Mouse (Mus musculus): Measurements from ENCODE around the gene Lrrc56.

DNA sequence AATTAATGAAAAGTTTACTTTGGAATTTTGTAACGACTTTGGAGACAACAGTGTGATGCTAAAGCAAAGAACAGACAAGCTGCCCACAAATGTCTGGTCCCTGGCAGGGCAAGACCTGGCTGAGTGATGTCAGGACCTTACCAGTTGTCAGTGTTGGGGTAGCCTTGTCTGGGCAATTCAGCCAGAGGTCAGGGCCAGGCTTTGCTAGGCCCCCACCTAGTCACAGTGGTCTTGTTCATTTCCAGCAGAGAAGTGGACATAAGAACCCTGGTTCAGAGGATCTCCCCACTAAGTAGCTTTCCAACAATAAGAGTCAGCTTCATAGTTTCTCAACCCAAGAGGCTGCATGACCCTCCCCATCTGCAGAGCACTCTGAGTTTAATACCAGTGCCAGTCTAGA, 26.4 kb downstream of the Lrrc56 start:
- TF ChIP-seq POLR2A (IDR thresholded peaks at IDR 0.05; ENCODE audit: low read depth, low read length) (no peak), CTCF (IDR thresholded peaks at IDR 0.05; ENCODE audit: extremely low read depth, insufficient read depth, insufficient read length, insufficient replicate concordance) (no peak)

Measured in spleen, adult 2 months (tissue).